Mouse (Mus musculus): Measurements from ENCODE around the gene Cadm2. TPM values are rescaled to one million over a fixed set of nuclear protein-coding genes. Genes with fewer than 3 reads are reported as not detected.

Gene Cadm2
- polyA plus RNA-seq, 1 experiment from 2014 or later: 3.5 TPM

DNA sequence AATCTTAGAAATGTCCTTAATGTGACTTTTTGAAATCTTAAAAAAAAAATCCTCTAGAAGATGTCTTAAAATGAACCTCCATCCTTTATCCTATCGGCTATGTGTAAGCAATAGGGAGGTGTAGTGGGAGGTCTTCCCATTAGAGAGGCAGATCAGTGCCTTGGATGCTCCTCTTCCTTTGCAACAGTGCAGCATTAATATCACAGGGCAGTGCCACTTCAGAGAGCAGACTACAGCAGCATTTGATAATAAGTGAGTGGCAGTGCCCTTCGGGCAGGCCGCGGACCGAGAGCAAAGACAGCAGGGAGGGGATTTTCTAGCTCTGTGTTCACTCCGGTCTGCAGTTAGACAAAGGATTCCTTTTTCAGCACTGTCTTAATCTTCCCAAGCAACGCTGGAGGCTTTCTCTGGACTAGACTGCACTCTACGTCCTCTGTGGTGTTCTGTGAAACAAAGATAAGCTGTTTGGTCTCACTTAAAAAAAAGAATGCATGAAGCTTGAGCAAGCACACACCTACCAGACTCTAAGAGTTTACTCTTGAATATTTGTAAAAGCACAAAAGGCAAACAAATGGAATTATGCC, 514.1 kb downstream of the Cadm2 start:
- Histone ChIP-seq H3K9ac (no peak overlapping the region), H3K4me3 (no peak overlapping the region), H3K4me2 (replicated peaks) (no peak overlapping the region), H3K4me1 (no peaks in the 10 kb centered on the region), H3K36me3 (no peaks in the 10 kb centered on the region), H3K9me3 (no peaks in the 10 kb centered on the region), H3K27me3 (no peaks in the 10 kb centered on the region), H3K27ac (no peak overlapping the region)
- no peak for ATAC-seq (ENCODE audit: insufficient number of reproducible peaks, insufficient read depth, low FRiP score, low TSS enrichment)
- whole genome bisulfite sequencing: 26% methylated on average over 8 of the region's 8 CpGs

DNA sequence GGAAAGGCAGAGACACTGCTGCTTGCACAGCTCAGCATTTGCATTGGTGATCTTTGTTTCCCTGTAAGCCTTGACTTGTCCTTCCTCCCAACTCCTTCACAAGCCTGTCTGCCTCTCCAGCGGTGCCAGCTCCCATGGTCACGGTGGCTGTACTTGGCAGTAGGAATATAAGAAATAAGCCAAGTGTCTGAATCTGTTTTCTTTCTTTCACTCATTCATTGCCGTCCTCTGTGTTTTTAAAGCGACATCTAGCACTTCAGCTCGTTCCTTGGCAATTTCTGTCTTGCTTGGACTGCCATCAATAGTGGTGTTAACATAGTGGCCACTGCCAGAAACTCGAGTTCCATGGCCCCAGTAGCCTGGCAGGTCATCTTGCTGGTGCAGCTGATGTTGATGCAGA, 524.0 kb downstream of the Cadm2 start:
- WGBS: 74% methylated on average over 6 of the region's 6 CpGs
- no peaks in the 10 kb centered on the region for H3K27me3 ChIP-seq
- H3K4me3 ChIP-seq: no peak overlapping the region
- no peak overlapping the region for H3K4me2 ChIP-seq (replicated peaks)
- H3K9ac ChIP-seq: no peak overlapping the region
- H3K36me3 ChIP-seq: no peaks in the 10 kb centered on the region
- no peak overlapping the region for H3K27ac ChIP-seq
- no peaks in the 10 kb centered on the region for H3K4me1 ChIP-seq
- no peak for ATAC-seq (ENCODE audit: insufficient number of reproducible peaks, insufficient read depth, low FRiP score, low TSS enrichment)
- no peaks in the 10 kb centered on the region for H3K9me3 ChIP-seq

DNA sequence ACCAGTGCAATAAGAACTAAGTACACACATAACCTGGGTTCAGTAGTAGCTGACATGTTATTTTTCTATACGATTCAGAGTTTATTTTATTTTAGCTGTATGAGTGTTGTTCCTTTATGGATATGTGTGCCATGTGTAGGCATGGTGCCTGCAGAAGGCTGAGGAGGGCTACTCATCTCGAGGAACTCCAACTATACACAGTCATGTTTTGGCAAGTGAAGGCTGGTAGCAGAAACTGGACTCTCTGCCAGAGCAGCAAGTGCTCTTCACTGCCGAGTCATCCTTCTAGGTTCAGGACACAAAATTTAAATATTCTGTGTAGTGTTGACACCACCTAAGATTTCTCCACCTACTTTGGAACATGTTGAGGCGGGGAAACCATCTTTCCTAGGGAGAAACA, 524.8 kb downstream of the Cadm2 start:
- no peak overlapping the region for H3K4me3 ChIP-seq
- H3K9ac ChIP-seq: no peak overlapping the region
- H3K4me1 ChIP-seq: no peaks in the 10 kb centered on the region
- no peak overlapping the region for H3K27ac ChIP-seq
- H3K27me3 ChIP-seq: no peaks in the 10 kb centered on the region
- no peak overlapping the region for H3K4me2 ChIP-seq (replicated peaks)
- no peaks in the 10 kb centered on the region for H3K9me3 ChIP-seq
- ATAC-seq (ENCODE audit: insufficient number of reproducible peaks, insufficient read depth, low FRiP score, low TSS enrichment): no peak
- no peaks in the 10 kb centered on the region for H3K36me3 ChIP-seq
- 82% methylated on average over 4 of the region's 4 CpGs for WGBS

DNA sequence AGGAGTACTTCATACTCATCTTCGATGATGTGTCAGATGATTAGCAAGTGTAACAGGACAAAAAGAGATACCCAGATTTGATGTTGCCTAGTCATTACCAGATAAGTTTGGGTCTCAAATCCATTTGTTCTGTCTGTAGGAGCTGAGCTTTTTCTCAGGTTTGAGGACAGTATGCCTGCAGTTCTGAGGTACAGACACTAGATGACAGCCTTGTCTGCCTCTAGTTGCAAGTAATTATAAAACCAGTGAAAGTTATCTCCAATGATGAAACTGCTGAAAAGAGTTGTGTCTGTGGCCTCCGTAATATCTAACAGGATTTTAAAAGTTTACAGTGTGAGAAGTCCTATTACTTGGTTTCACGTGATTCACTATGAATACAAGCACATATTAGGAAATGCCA, 531.0 kb downstream of the Cadm2 start:
- H3K9me3 ChIP-seq: no peaks in the 10 kb centered on the region
- 65% methylated on average over 3 of the region's 3 CpGs for WGBS
- H3K27ac ChIP-seq: no peak overlapping the region
- H3K36me3 ChIP-seq: no peaks in the 10 kb centered on the region
- H3K4me3 ChIP-seq: no peak overlapping the region
- H3K4me1 ChIP-seq: no peaks in the 10 kb centered on the region
- H3K4me2 ChIP-seq (replicated peaks): no peak overlapping the region
- no peak for ATAC-seq (ENCODE audit: insufficient number of reproducible peaks, insufficient read depth, low FRiP score, low TSS enrichment)
- no peaks in the 10 kb centered on the region for H3K27me3 ChIP-seq
- H3K9ac ChIP-seq: no peak overlapping the region

DNA sequence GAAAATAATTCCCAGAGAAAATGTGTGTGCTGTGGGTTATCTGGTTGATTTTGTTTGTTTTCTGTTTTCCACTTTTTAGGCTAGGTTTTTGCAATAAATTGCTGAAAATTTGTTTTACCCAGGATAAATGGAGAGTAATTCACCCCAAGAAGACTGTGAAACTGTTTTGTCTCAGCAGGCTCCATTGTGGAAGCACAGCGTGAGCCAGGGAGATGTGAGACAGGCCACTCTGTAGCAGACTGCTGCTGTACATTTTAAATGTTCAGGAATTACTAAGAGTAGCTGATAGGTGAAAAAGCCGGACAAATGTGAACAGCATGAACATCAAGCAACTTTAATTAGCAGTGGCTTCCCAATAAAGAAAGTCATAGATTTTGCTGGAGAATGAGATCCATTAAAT, 541.4 kb downstream of the Cadm2 start:
- Histone ChIP-seq H3K4me1 (no peaks in the 10 kb centered on the region), H3K4me3 (no peak overlapping the region), H3K36me3 (no peaks in the 10 kb centered on the region), H3K9me3 (no peaks in the 10 kb centered on the region), H3K4me2 (replicated peaks) (no peak overlapping the region), H3K9ac (no peak overlapping the region), H3K27me3 (no peaks in the 10 kb centered on the region), H3K27ac (no peak overlapping the region)
- 79% methylated on average over 2 of the region's 2 CpGs for WGBS
- no peak for ATAC-seq (ENCODE audit: insufficient number of reproducible peaks, insufficient read depth, low FRiP score, low TSS enrichment)

DNA sequence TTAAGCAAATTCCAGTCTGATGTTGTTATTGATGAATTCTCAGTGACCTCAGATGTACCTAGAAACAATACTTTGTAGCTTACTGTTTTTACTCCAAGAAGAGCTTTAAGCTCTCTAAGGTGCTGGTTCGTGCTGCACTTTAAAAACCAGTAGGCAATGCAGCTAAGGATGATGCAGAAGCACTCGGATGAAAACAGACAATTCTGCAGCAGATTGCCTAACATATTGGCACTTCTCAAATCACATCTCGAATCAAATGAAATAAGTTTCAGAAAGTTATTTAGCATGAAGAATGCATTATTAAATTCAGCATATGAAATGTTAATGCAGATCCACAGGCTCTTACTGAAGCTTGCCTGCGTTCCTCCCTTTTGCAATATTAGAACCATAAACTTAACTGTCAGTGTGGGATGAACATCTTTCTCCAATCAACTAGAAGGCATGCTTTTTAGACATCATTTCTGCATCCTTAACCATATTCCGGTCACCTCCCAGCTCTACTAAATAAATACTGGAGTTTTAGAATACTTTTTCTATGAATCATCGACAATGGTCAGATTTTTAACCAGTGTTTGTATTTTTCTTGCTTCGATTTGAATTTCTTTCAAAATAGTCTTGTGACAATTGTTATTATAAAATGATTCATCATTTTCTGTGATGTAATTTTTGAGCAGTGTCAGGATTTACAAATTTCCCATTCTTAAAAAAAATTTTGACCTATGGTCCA, 544.4 kb downstream of the Cadm2 start:
- ATAC-seq (ENCODE audit: insufficient number of reproducible peaks, insufficient read depth, low FRiP score, low TSS enrichment): no peak
- H3K27ac ChIP-seq: no peak overlapping the region
- WGBS: 79% methylated on average over 7 of the region's 7 CpGs

DNA sequence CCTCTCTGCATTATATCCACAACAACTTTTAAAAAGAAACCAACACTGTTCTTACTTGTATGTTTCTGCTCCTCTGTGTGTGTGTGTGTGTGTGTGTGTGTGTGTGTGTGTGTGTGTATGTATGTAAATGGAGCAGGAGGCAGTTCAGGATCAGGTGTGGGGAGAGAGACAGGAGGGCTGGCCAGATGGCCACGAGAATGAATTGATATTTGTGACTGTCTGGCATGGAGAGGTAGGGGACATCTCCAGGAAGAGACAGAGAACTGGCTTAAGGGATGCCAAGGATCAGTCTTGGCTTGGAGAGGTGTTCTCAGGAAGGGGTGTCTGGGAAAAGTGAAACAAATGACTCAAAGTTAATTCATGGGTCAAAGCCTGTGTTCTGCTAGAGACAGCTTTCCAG, 552.2 kb downstream of the Cadm2 start:
- no peaks in the 10 kb centered on the region for H3K27me3 ChIP-seq
- 42% methylated on average over 1 of the region's 1 CpGs for WGBS
- no peaks in the 10 kb centered on the region for H3K9me3 ChIP-seq
- no peak overlapping the region for H3K9ac ChIP-seq
- H3K4me1 ChIP-seq: no peaks in the 10 kb centered on the region
- no peak overlapping the region for H3K4me3 ChIP-seq
- H3K36me3 ChIP-seq: no peaks in the 10 kb centered on the region
- no peak overlapping the region for H3K27ac ChIP-seq
- ATAC-seq (ENCODE audit: insufficient number of reproducible peaks, insufficient read depth, low FRiP score, low TSS enrichment): no peak
- no peak overlapping the region for H3K4me2 ChIP-seq (replicated peaks)

More for the DNA sequence above, 544.4 kb downstream of the Cadm2 start:
- Histone ChIP-seq H3K4me3 (no peak overlapping the region), H3K9ac (no peak overlapping the region), H3K4me2 (replicated peaks) (no peak overlapping the region), H3K9me3 (no peaks in the 10 kb centered on the region), H3K27me3 (no peaks in the 10 kb centered on the region), H3K36me3 (no peaks in the 10 kb centered on the region), H3K4me1 (no peaks in the 10 kb centered on the region)

DNA sequence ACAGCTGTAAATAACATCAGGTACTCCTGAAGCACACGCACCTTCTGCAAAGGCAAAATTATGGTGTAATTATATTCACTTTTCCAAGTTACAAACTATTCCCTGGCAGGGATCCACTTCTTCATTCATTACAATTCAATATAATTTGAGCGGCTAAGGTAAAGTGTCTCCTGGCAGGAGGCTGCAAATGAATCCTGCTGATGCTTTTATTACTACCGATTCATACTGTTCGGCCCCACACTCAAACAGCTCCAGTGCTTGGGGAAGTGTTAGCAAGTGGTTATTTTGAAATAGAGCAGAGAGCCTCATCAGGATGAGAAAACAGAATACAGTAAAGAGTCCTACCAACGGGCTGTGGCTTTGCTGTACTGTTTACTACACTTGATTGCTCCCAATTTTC, 589.8 kb downstream of the Cadm2 start:
- H3K27ac ChIP-seq: no peak overlapping the region
- no peaks in the 10 kb centered on the region for H3K36me3 ChIP-seq
- H3K27me3 ChIP-seq: no peaks in the 10 kb centered on the region
- no peaks in the 10 kb centered on the region for H3K9me3 ChIP-seq
- ATAC-seq (ENCODE audit: insufficient number of reproducible peaks, insufficient read depth, low FRiP score, low TSS enrichment): no peak
- WGBS: 83% methylated on average over 5 of the region's 5 CpGs
- H3K4me1 ChIP-seq: no peaks in the 10 kb centered on the region
- no peak overlapping the region for H3K4me2 ChIP-seq (replicated peaks)
- no peak overlapping the region for H3K9ac ChIP-seq
- no peak overlapping the region for H3K4me3 ChIP-seq

DNA sequence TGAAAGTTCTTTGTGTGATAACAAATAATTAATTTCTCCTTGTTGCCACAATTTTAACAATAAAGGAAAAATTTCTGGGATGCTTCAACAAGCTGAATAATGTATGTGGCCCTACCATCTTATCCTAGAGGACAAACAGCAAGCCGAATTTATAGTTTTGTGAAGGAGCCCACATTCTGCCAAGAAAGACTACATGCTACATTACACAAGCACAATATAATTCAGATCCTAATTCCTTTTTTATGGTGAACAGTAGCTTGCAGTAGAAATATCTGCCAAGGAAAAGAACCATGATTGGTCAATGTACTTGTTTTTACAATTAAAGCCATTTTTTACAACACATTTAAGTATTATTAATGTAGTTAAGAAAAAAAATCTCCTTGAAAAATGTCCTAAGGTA, 600.9 kb downstream of the Cadm2 start:
- no peak overlapping the region for H3K27ac ChIP-seq
- no peak for ATAC-seq (ENCODE audit: insufficient number of reproducible peaks, insufficient read depth, low FRiP score, low TSS enrichment)
- WGBS: 83% methylated on average over 1 of the region's 1 CpGs

DNA sequence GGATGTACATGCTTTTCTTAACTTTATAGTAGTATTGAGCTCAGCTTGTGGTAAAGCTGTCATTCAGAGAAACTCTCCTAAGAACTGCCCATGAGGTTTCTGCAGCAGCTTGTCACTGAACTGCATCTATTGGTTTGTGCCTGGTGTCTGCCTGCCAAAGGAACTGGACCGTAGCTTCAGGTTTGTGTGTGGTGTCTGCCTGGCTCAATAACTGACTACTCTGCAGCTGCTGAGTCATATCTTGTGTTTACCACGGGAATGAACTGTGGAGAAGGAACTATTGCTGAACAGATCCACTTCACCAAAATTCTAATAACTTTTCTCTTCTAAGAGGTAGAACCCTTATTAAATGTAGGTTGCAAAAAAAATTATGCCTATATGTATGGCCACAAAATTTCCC, 603.0 kb downstream of the Cadm2 start:
- H3K36me3 ChIP-seq: no peaks in the 10 kb centered on the region
- H3K9me3 ChIP-seq: no peaks in the 10 kb centered on the region
- H3K4me1 ChIP-seq: no peaks in the 10 kb centered on the region
- H3K27me3 ChIP-seq: no peaks in the 10 kb centered on the region
- WGBS: 84% methylated on average over 2 of the region's 2 CpGs
- no peak overlapping the region for H3K27ac ChIP-seq
- no peak overlapping the region for H3K9ac ChIP-seq
- no peak for ATAC-seq (ENCODE audit: insufficient number of reproducible peaks, insufficient read depth, low FRiP score, low TSS enrichment)
- no peak overlapping the region for H3K4me2 ChIP-seq (replicated peaks)
- H3K4me3 ChIP-seq: no peak overlapping the region

More for the DNA sequence above, 600.9 kb downstream of the Cadm2 start:
- no peaks in the 10 kb centered on the region for H3K36me3 ChIP-seq
- H3K27me3 ChIP-seq: no peaks in the 10 kb centered on the region
- H3K4me3 ChIP-seq: no peak overlapping the region
- H3K4me1 ChIP-seq: no peaks in the 10 kb centered on the region
- no peak overlapping the region for H3K9ac ChIP-seq
- H3K4me2 ChIP-seq (replicated peaks): no peak overlapping the region
- no peaks in the 10 kb centered on the region for H3K9me3 ChIP-seq

DNA sequence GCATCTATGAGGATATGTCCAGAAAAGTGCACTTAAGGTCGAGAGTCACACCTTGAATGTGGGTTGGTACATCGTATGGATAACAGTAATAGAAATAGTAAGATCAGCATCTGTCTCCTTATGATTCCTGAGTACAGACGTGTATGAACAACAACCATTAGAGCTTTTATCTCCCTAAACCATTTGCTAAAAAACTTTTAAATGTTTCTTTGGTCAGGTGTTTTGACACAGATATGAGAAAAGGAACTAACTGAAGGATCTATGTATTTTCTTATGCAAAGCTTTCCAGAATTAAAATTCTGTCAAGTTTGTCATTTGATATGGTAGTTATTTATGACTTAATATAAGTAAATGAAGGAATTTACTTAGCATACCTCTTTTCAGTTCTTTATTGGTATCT, 617.5 kb downstream of the Cadm2 start:
- no peak for ATAC-seq (ENCODE audit: insufficient number of reproducible peaks, insufficient read depth, low FRiP score, low TSS enrichment)
- no peak overlapping the region for H3K27ac ChIP-seq
- no peak overlapping the region for H3K4me2 ChIP-seq (replicated peaks)
- WGBS: 82% methylated on average over 3 of the region's 3 CpGs
- no peak overlapping the region for H3K4me3 ChIP-seq
- no peaks in the 10 kb centered on the region for H3K36me3 ChIP-seq
- H3K9ac ChIP-seq: no peak overlapping the region
- H3K27me3 ChIP-seq: no peaks in the 10 kb centered on the region
- no peaks in the 10 kb centered on the region for H3K4me1 ChIP-seq
- no peaks in the 10 kb centered on the region for H3K9me3 ChIP-seq

DNA sequence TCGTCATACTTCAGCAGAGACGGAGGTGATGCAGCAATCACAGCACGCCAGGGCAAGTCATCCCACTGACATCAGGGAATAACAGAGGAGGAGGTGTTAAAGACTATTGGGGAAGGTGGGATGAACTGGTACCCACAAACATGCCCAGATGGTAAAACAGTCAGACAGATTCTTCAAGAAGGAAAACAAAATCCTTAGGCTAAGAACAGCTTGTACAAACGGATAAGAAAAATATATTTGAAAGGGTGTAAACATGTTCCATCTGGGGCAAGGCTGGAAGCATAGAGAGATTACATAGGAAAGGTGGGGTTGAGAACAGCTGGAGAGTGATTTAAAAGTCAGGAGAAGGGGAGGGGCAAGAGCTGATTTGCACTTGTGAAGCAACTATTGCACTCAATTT, 619.0 kb downstream of the Cadm2 start:
- Histone ChIP-seq H3K4me1 (no peaks in the 10 kb centered on the region), H3K9ac (no peak overlapping the region), H3K27me3 (no peaks in the 10 kb centered on the region), H3K27ac (no peak overlapping the region), H3K9me3 (no peaks in the 10 kb centered on the region), H3K36me3 (no peaks in the 10 kb centered on the region), H3K4me2 (replicated peaks) (no peak overlapping the region), H3K4me3 (no peak overlapping the region)
- no peak for ATAC-seq (ENCODE audit: insufficient number of reproducible peaks, insufficient read depth, low FRiP score, low TSS enrichment)
- WGBS: 62% methylated on average over 4 of the region's 4 CpGs

All from embryonic facial prominence, embryonic 12.5 days (tissue).